Mouse (Mus musculus): ENCODE measurements around the gene Adam12. TPM values are rescaled to one million over a fixed set of nuclear protein-coding genes. Genes with fewer than 3 reads are reported as not detected.

The Adam12 gene
- polyA plus RNA-seq, 1 experiment from 2014 or later: 2.1 TPM

- Histone ChIP-seq H3K9ac (ENCODE audit: low read depth, low read length) (no peak overlapping the region), H3K4me2 (ENCODE audit: low read length) (no peak overlapping the region), H3K27ac (ENCODE audit: low read length) (no peak overlapping the region), H3K27me3 (ENCODE audit: control insufficient read depth, insufficient read depth, low read depth, low read length) (no peaks in the 10 kb centered on the region), H3K36me3 (ENCODE audit: control insufficient read depth, insufficient read depth, low read length) (no peaks in the 10 kb centered on the region), H3K4me1 (ENCODE audit: control insufficient read depth, insufficient read depth, low read length) (no peaks in the 10 kb centered on the region), H3K9me3 (replicated peaks; ENCODE audit: control insufficient read depth, low read length, poor library complexity, severe bottlenecking) (no peaks in the 10 kb centered on the region), H3K4me3 (ENCODE audit: low read depth, low read length) (no peak overlapping the region)
- ATAC-seq: no peak
- 87% methylated on average over 4 of the region's 4 CpGs for WGBS
These were observed 169.3 kb downstream of the Adam12 start for GRCm38 (mm10) chr7:134062629-134063028.

GRCm38 (mm10) chr7:134052486-134052885, 179.5 kb downstream of the Adam12 start:
- Histone ChIP-seq H3K4me1 (ENCODE audit: control insufficient read depth, insufficient read depth, low read length) (no peaks in the 10 kb centered on the region), H3K27ac (ENCODE audit: low read length) (no peak overlapping the region), H3K9ac (ENCODE audit: low read depth, low read length) (no peak overlapping the region), H3K9me3 (replicated peaks; ENCODE audit: control insufficient read depth, low read length, poor library complexity, severe bottlenecking) (no peaks in the 10 kb centered on the region), H3K27me3 (ENCODE audit: control insufficient read depth, insufficient read depth, low read depth, low read length) (no peaks in the 10 kb centered on the region), H3K4me3 (ENCODE audit: low read depth, low read length) (no peak overlapping the region), H3K4me2 (ENCODE audit: low read length) (no peak overlapping the region), H3K36me3 (ENCODE audit: control insufficient read depth, insufficient read depth, low read length) (no peaks in the 10 kb centered on the region)
- 75% methylated on average over 2 of the region's 2 CpGs for WGBS
- no peak for ATAC-seq

GRCm38 (mm10) chr7:134050371-134050770, 181.6 kb downstream of the Adam12 start:
- no peaks in the 10 kb centered on the region for H3K9me3 ChIP-seq (replicated peaks; ENCODE audit: control insufficient read depth, low read length, poor library complexity, severe bottlenecking)
- 67% methylated on average over 1 of the region's 1 CpGs for WGBS
- no peak overlapping the region for H3K4me3 ChIP-seq (ENCODE audit: low read depth, low read length)
- H3K36me3 ChIP-seq (ENCODE audit: control insufficient read depth, insufficient read depth, low read length): no peaks in the 10 kb centered on the region
- H3K4me1 ChIP-seq (ENCODE audit: control insufficient read depth, insufficient read depth, low read length): no peaks in the 10 kb centered on the region
- H3K4me2 ChIP-seq (ENCODE audit: low read length): no peak overlapping the region
- H3K27me3 ChIP-seq (ENCODE audit: control insufficient read depth, insufficient read depth, low read depth, low read length): no peaks in the 10 kb centered on the region
- H3K9ac ChIP-seq (ENCODE audit: low read depth, low read length): no peak overlapping the region
- no peak overlapping the region for H3K27ac ChIP-seq (ENCODE audit: low read length)
- ATAC-seq: no peak

- no peak for ATAC-seq
- Histone ChIP-seq H3K27ac (ENCODE audit: low read length) (no peak overlapping the region), H3K27me3 (ENCODE audit: control insufficient read depth, insufficient read depth, low read depth, low read length) (no peaks in the 10 kb centered on the region), H3K4me3 (ENCODE audit: low read depth, low read length) (no peak overlapping the region), H3K36me3 (ENCODE audit: control insufficient read depth, insufficient read depth, low read length) (no peaks in the 10 kb centered on the region), H3K4me2 (ENCODE audit: low read length) (no peak overlapping the region), H3K9me3 (replicated peaks; ENCODE audit: control insufficient read depth, low read length, poor library complexity, severe bottlenecking) (no peaks in the 10 kb centered on the region), H3K4me1 (ENCODE audit: control insufficient read depth, insufficient read depth, low read length) (no peaks in the 10 kb centered on the region), H3K9ac (ENCODE audit: low read depth, low read length) (no peak overlapping the region)
- WGBS: 89% methylated on average over 3 of the region's 3 CpGs
These were observed 185.6 kb downstream of the Adam12 start for GRCm38 (mm10) chr7:134046376-134046775.

- Histone ChIP-seq H3K36me3 (ENCODE audit: control insufficient read depth, insufficient read depth, low read length) (no peaks in the 10 kb centered on the region), H3K4me1 (ENCODE audit: control insufficient read depth, insufficient read depth, low read length) (no peaks in the 10 kb centered on the region), H3K4me3 (ENCODE audit: low read depth, low read length) (no peak overlapping the region), H3K27ac (ENCODE audit: low read length) (no peak overlapping the region), H3K27me3 (ENCODE audit: control insufficient read depth, insufficient read depth, low read depth, low read length) (no peaks in the 10 kb centered on the region), H3K4me2 (ENCODE audit: low read length) (no peak overlapping the region), H3K9ac (ENCODE audit: low read depth, low read length) (no peak overlapping the region), H3K9me3 (replicated peaks; ENCODE audit: control insufficient read depth, low read length, poor library complexity, severe bottlenecking) (no peaks in the 10 kb centered on the region)
- ATAC-seq: no peak
These were observed 188.4 kb downstream of the Adam12 start for GRCm38 (mm10) chr7:134043576-134043975.

GRCm38 (mm10) chr7:134042614-134043013, 189.3 kb downstream of the Adam12 start:
- H3K27ac ChIP-seq (ENCODE audit: low read length): no peak overlapping the region
- no peaks in the 10 kb centered on the region for H3K9me3 ChIP-seq (replicated peaks; ENCODE audit: control insufficient read depth, low read length, poor library complexity, severe bottlenecking)
- H3K36me3 ChIP-seq (ENCODE audit: control insufficient read depth, insufficient read depth, low read length): no peaks in the 10 kb centered on the region
- H3K9ac ChIP-seq (ENCODE audit: low read depth, low read length): no peak overlapping the region
- no peak for ATAC-seq
- H3K4me1 ChIP-seq (ENCODE audit: control insufficient read depth, insufficient read depth, low read length): no peaks in the 10 kb centered on the region
- no peak overlapping the region for H3K4me2 ChIP-seq (ENCODE audit: low read length)
- H3K4me3 ChIP-seq (ENCODE audit: low read depth, low read length): no peak overlapping the region
- no peaks in the 10 kb centered on the region for H3K27me3 ChIP-seq (ENCODE audit: control insufficient read depth, insufficient read depth, low read depth, low read length)

- Histone ChIP-seq H3K9me3 (replicated peaks; ENCODE audit: control insufficient read depth, low read length, poor library complexity, severe bottlenecking) (no peaks in the 10 kb centered on the region), H3K27ac (ENCODE audit: low read length) (no peak overlapping the region), H3K4me2 (ENCODE audit: low read length) (no peak overlapping the region), H3K36me3 (ENCODE audit: control insufficient read depth, insufficient read depth, low read length) (no peaks in the 10 kb centered on the region), H3K9ac (ENCODE audit: low read depth, low read length) (no peak overlapping the region), H3K27me3 (ENCODE audit: control insufficient read depth, insufficient read depth, low read depth, low read length) (no peaks in the 10 kb centered on the region), H3K4me1 (ENCODE audit: control insufficient read depth, insufficient read depth, low read length) (peaks cover 4% of the 10 kb centered on the region; the same call in 1 of the 2 replicates), H3K4me3 (ENCODE audit: low read depth, low read length) (no peak overlapping the region)
- WGBS: 91% methylated on average over 2 of the region's 2 CpGs
- no peak for ATAC-seq
These were observed 198.0 kb downstream of the Adam12 start for GRCm38 (mm10) chr7:134033939-134034338.

GRCm38 (mm10) chr7:134032959-134033366, 199.0 kb downstream of the Adam12 start:
- no peak overlapping the region for H3K4me2 ChIP-seq (ENCODE audit: low read length)
- H3K27ac ChIP-seq (ENCODE audit: low read length): no peak overlapping the region
- no peaks in the 10 kb centered on the region for H3K9me3 ChIP-seq (replicated peaks; ENCODE audit: control insufficient read depth, low read length, poor library complexity, severe bottlenecking)
- H3K27me3 ChIP-seq (ENCODE audit: control insufficient read depth, insufficient read depth, low read depth, low read length): 0 out of 2 replicates have a peak, but pooled peaks cover 2% of the 10 kb centered on the region
- no peak overlapping the region for H3K4me3 ChIP-seq (ENCODE audit: low read depth, low read length)
- H3K36me3 ChIP-seq (ENCODE audit: control insufficient read depth, insufficient read depth, low read length): no peaks in the 10 kb centered on the region
- WGBS: 41% methylated on average over 6 of the region's 6 CpGs
- peaks cover 4% of the 10 kb centered on the region; the same call in 1 of the 2 replicates for H3K4me1 ChIP-seq (ENCODE audit: control insufficient read depth, insufficient read depth, low read length)
- no peak overlapping the region for H3K9ac ChIP-seq (ENCODE audit: low read depth, low read length)
- ATAC-seq: no peak

GRCm38 (mm10) chr7:134031787-134032186, 200.2 kb downstream of the Adam12 start:
- 93% methylated on average over 6 of the region's 6 CpGs for WGBS
- H3K27ac ChIP-seq (ENCODE audit: low read length): no peak overlapping the region
- H3K4me1 ChIP-seq (ENCODE audit: control insufficient read depth, insufficient read depth, low read length): peaks cover 13% of the 10 kb centered on the region; the same call in 1 of the 2 replicates
- ATAC-seq: no peak
- H3K9ac ChIP-seq (ENCODE audit: low read depth, low read length): no peak overlapping the region
- 0 out of 2 replicates have a peak, but pooled peaks cover 2% of the 10 kb centered on the region for H3K27me3 ChIP-seq (ENCODE audit: control insufficient read depth, insufficient read depth, low read depth, low read length)
- no peaks in the 10 kb centered on the region for H3K9me3 ChIP-seq (replicated peaks; ENCODE audit: control insufficient read depth, low read length, poor library complexity, severe bottlenecking)
- no peak overlapping the region for H3K4me2 ChIP-seq (ENCODE audit: low read length)
- no peak overlapping the region for H3K4me3 ChIP-seq (ENCODE audit: low read depth, low read length)
- H3K36me3 ChIP-seq (ENCODE audit: control insufficient read depth, insufficient read depth, low read length): no peaks in the 10 kb centered on the region
